Mouse (Mus musculus) thymus, postnatal 4 days (tissue): ENCODE results near the gene Insyn1.

ENCODE experiments used
- DNase-seq: peaks from one replicate; pipeline ENCODE4 v3.0.0; 2021

Insyn1 gene

GRCm38 (mm10) chr9:58535447-58536134, 47.2 kb downstream of the Insyn1 start:
- DNase-seq: peak; percentile 75

- DNase-seq: no peak
Observed at GRCm38 (mm10) chr9:58537774-58538173, 49.4 kb downstream of the Insyn1 start.

GRCm38 (mm10) chr9:58539886-58540285, 51.5 kb downstream of the Insyn1 start:
- peak; percentile 68 for DNase-seq

GRCm38 (mm10) chr9:58541895-58542338, 53.5 kb downstream of the Insyn1 start:
- DNase-seq: peak; percentile 83

- no peak for DNase-seq
Observed at GRCm38 (mm10) chr9:58544879-58545324, 56.5 kb downstream of the Insyn1 start.

GRCm38 (mm10) chr9:58545428-58545827, 57.0 kb downstream of the Insyn1 start:
- DNase-seq: no peak

- DNase-seq: no peak
Observed at GRCm38 (mm10) chr9:58546630-58547360, 58.4 kb downstream of the Insyn1 start.

GRCm38 (mm10) chr9:58548897-58549296, 60.5 kb downstream of the Insyn1 start:
- DNase-seq: no peak
